Mouse (Mus musculus) layer of hippocampus, postnatal 36 days (tissue): ENCODE measurements at regions not wholly inside any gene's neighbourhood (a gene's known extent, or its start where the extent isn't known, plus 50 kb on each side); places are given as distances from the start of the nearest gene placed in this dataset.

Experiments used
- DNase-seq, 2 experiments: peaks; one replicate each; pipeline ENCODE4 v3.0.0; 2022

- no peak for DNase-seq
Measured at GRCm38 (mm10) chr5:77483053-77483717, 75.3 kb upstream of the Igfbp7 start.

- no peak for DNase-seq
Measured at GRCm38 (mm10) chr5:77481811-77482210, 74.0 kb upstream of the Igfbp7 start.

GRCm38 (mm10) chr5:77477794-77478193 is 70.0 kb upstream of the Igfbp7 start:
- peak; percentile 16 to 52 for DNase-seq

GRCm38 (mm10) chr5:77473896-77474486 is 66.2 kb upstream of the Igfbp7 start:
- no peak for DNase-seq

- DNase-seq: no peak
Measured at GRCm38 (mm10) chr5:77469236-77469766, 61.5 kb upstream of the Igfbp7 start.

GRCm38 (mm10) chr5:77468467-77468866 is 60.6 kb upstream of the Igfbp7 start:
- DNase-seq: peak in 1 of 2 experiments; percentile 30

- peak; percentile 24 to 33 for DNase-seq
Measured at GRCm38 (mm10) chr5:77464851-77465548, 57.2 kb upstream of the Igfbp7 start.

- peak; percentile 92 to 93 for DNase-seq
Measured at GRCm38 (mm10) chr5:77459896-77460717, 52.3 kb upstream of the Igfbp7 start.
